Mouse (Mus musculus): Measurements from ENCODE around the gene Gramd4. TPM values are rescaled to one million over a fixed set of nuclear protein-coding genes. Genes with fewer than 3 reads are reported as not detected.

Gramd4 gene
- polyA plus RNA-seq, 1 experiment = 36.0 TPM

DNA sequence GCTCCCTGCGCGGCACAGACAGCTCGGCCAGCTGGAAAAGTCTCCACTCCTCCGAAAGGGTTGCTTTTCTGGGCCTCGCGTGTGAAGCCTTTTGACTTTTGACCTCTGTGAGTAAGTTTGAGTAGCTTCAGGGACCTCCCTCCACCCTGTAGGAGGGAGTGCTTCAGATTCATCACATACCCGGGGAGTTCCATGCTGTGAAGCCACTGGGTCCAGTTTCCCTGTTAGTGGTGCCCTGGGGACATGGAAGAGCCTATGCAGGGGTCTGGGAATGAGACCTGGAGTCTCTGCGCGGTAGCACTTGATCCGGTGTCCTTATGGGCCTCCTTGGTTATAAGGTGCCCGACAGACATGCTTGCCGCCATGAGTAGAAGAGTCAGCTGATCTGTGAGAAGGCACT, 24.2 kb downstream of the Gramd4 start:
- no peak for DNase-seq
- 65% methylated on average over 12 of the region's 12 CpGs for WGBS
- no peak overlapping the region for H3K4me3 ChIP-seq (replicated peaks; ENCODE audit: insufficient read depth, low read depth, low read length)
- H3K27me3 ChIP-seq (ENCODE audit: control insufficient read depth, insufficient read depth, low read length) = no peaks in the 10 kb centered on the region
- no peak for TF ChIP-seq POLR2A (IDR thresholded peaks at IDR 0.05; ENCODE audit: borderline replicate concordance, insufficient read depth, low read length)
- TF ChIP-seq CTCF (IDR thresholded peaks at IDR 0.05; ENCODE audit: borderline replicate concordance, insufficient read depth, low read depth, low read length) = no peak
- H3K27ac ChIP-seq (ENCODE audit: insufficient read depth, low read length) = peak overlapping the region; percentile 78
- peaks cover 79% of the 10 kb centered on the region for H3K4me1 ChIP-seq (ENCODE audit: control insufficient read depth, insufficient read depth, low read length)

DNA sequence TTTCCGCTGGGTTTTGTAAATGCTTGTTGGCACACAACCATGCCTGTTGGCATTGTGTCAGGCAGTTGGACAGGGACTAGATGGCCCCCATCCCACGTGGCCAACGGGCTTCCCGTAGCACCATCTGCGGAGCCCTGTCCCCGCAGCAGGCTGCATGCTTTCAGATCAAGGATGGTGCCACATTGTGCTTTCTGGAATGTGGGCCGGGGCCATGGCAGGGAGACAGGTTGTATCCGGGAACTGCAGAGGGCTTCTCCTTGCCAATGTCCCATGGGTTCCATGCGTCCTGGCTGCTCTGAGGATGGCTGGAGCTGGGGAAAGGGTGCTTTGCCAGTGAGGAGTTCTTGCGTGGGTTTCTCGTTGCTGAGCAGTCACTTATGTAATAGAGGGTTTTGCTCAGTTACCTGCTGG, 25.1 kb downstream of the Gramd4 start:
- Histone ChIP-seq H3K27me3 (ENCODE audit: control insufficient read depth, insufficient read depth, low read length) (no peaks in the 10 kb centered on the region), H3K27ac (ENCODE audit: insufficient read depth, low read length) (peak overlapping the region; percentile 78), H3K4me1 (ENCODE audit: control insufficient read depth, insufficient read depth, low read length) (peaks cover 85% of the 10 kb centered on the region), H3K4me3 (replicated peaks; ENCODE audit: insufficient read depth, low read depth, low read length) (no peak overlapping the region)
- WGBS = 5% methylated on average over 11 of the region's 11 CpGs
- TF ChIP-seq CTCF (IDR thresholded peaks at IDR 0.05; ENCODE audit: borderline replicate concordance, insufficient read depth, low read depth, low read length) (no peak), POLR2A (IDR thresholded peaks at IDR 0.05; ENCODE audit: borderline replicate concordance, insufficient read depth, low read length) (no peak)
- peak; percentile 89 to 91 for DNase-seq

DNA sequence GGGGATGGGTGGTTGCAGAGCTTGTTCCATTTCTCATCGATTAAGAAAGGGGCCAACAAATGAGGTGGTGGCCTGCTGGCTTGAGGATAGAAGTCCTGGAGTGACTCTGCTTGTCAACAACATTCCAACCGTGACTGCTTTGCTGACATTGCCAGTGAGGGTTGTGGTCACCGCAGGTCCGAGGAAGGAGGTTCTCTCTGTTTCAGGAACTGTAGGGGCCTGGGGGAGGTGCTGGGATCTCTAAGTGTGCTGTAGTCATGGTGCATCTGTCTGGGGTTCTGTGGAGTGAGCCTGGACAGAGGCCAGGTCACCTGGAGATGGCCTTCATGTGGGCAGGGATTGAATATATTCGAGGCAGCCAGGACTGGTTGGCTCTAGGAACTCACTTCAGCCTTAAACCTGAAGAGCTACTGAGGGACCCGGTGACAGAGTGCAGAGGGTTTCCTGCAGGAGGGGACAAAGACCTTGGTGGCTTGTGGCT, 25.8 kb downstream of the Gramd4 start:
- H3K27me3 ChIP-seq (ENCODE audit: control insufficient read depth, insufficient read depth, low read length) = no peaks in the 10 kb centered on the region
- peak; percentile 57 to 59 for DNase-seq
- H3K4me3 ChIP-seq (replicated peaks; ENCODE audit: insufficient read depth, low read depth, low read length) = no peak overlapping the region
- 7% methylated on average over 6 of the region's 6 CpGs for WGBS
- peaks cover 85% of the 10 kb centered on the region for H3K4me1 ChIP-seq (ENCODE audit: control insufficient read depth, insufficient read depth, low read length)
- peak overlapping the region; percentile 78 for H3K27ac ChIP-seq (ENCODE audit: insufficient read depth, low read length)
- no peak for TF ChIP-seq POLR2A (IDR thresholded peaks at IDR 0.05; ENCODE audit: borderline replicate concordance, insufficient read depth, low read length)
- TF ChIP-seq CTCF (IDR thresholded peaks at IDR 0.05; ENCODE audit: borderline replicate concordance, insufficient read depth, low read depth, low read length) = no peak

DNA sequence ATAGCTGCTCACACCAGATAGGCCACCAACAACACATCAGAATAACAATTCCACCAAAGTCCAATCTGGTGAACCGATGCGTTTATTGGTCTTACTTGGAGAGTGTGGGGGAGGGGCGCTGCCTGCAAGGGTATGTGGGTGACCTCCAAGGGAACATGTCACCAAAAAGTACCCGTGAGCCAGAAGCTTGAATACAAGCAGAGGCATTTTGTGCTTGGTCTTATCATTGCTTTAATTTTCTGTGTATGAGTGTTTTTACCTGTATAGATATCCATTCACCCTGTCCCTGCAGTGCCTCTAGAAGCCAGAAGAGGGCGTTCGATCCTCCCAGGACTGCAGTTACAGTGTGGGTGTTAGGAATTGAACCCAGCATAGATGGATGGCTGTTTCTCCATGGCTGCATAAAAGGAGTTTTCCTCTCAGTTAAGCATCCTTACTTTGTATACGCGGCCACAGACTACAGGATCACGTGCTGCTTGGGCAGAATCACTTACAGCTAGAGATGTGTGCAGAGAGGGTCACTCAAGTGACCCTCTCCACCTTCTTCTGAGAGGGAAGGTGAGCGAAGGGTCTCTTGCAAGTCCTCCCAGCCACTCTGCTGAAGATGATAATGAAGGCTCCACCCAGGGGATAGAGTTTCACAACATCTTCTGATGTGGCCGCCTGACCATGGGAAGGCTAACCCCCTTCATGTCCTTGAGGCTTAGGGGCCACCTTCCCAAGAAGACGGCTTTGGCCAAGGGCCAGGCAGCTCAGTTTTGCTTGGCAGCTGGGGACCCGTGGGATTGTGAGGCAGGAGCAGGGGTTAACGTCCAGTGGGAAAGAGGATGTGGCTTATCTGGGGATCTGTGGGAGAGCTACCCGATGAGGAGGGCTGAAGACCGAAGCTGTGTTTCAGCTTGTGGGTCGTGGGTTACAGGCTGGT, 28.1 kb downstream of the Gramd4 start:
- Histone ChIP-seq H3K27ac (ENCODE audit: insufficient read depth, low read length) (peak overlapping the region; percentile 40), H3K4me1 (ENCODE audit: control insufficient read depth, insufficient read depth, low read length) (peaks cover 88% of the 10 kb centered on the region), H3K4me3 (replicated peaks; ENCODE audit: insufficient read depth, low read depth, low read length) (no peak overlapping the region), H3K27me3 (ENCODE audit: control insufficient read depth, insufficient read depth, low read length) (no peaks in the 10 kb centered on the region)
- TF ChIP-seq CTCF (IDR thresholded peaks at IDR 0.05; ENCODE audit: borderline replicate concordance, insufficient read depth, low read depth, low read length) (peak; percentile 59), POLR2A (IDR thresholded peaks at IDR 0.05; ENCODE audit: borderline replicate concordance, insufficient read depth, low read length) (no peak)
- no peak for DNase-seq
- WGBS = 48% methylated on average over 17 of the region's 17 CpGs

DNA sequence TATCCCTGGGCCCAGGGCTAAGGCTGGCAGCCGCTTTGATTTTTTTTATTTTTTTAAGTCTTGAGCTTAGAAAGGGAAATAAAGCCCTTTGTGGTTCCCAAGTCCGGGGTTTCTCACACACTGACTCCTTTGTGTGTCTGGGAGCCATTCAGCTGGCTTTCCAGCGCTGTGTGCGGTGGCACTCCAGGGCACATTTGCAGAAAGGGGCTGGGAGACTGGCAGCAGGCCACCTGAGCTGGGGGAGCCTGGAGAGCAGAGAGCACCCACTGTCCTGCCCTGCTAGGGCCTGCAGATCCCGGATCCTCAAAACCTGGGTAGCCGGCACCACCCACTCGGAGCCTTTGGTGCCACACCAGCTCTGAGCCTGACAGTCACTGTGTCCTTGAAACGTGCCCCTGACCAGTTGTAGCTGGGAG, 28.8 kb downstream of the Gramd4 start:
- H3K27me3 ChIP-seq (ENCODE audit: control insufficient read depth, insufficient read depth, low read length) = no peaks in the 10 kb centered on the region
- no peak overlapping the region for H3K4me3 ChIP-seq (replicated peaks; ENCODE audit: insufficient read depth, low read depth, low read length)
- peak; percentile 52 to 57 for DNase-seq
- H3K4me1 ChIP-seq (ENCODE audit: control insufficient read depth, insufficient read depth, low read length) = peaks cover 93% of the 10 kb centered on the region
- TF ChIP-seq CTCF (IDR thresholded peaks at IDR 0.05; ENCODE audit: borderline replicate concordance, insufficient read depth, low read depth, low read length) (no peak), POLR2A (IDR thresholded peaks at IDR 0.05; ENCODE audit: borderline replicate concordance, insufficient read depth, low read length) (no peak)
- WGBS = 47% methylated on average over 8 of the region's 8 CpGs
- no peak overlapping the region for H3K27ac ChIP-seq (ENCODE audit: insufficient read depth, low read length)

DNA sequence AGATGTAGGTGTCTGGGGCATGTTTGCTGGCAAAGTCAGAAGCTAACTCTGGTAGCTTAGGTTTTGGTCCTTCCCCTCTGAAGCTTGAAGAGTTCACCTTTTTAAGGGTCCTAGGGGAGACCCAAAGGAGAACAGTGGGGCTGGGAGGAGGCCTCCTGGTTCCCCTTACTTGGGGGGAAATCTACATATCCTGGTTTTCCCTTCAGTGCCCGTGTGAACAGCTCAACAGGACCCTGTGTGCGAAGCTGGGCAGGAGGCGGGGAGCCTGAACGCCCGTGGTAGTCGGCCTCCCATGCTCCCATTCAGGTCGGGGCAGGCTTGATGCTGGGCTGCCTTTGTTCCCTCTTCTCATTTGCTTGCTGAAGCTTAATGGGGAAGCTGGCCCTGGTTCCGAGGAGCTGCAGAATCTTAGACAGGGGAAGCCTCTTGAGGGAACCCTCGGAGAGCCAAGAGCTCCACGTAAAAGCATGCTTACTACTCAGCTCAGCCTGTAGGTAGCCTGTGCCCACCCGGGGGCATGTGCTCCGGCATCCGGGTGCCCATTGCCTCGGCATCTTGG, 30.2 kb downstream of the Gramd4 start:
- TF ChIP-seq POLR2A (IDR thresholded peaks at IDR 0.05; ENCODE audit: borderline replicate concordance, insufficient read depth, low read length) (no peak), CTCF (IDR thresholded peaks at IDR 0.05; ENCODE audit: borderline replicate concordance, insufficient read depth, low read depth, low read length) (no peak)
- no peak for DNase-seq
- peaks cover 92% of the 10 kb centered on the region for H3K4me1 ChIP-seq (ENCODE audit: control insufficient read depth, insufficient read depth, low read length)
- no peak overlapping the region for H3K4me3 ChIP-seq (replicated peaks; ENCODE audit: insufficient read depth, low read depth, low read length)
- 21% methylated on average over 14 of the region's 14 CpGs for WGBS
- H3K27ac ChIP-seq (ENCODE audit: insufficient read depth, low read length) = no peak overlapping the region; the same call in 1 of the 2 replicates
- H3K27me3 ChIP-seq (ENCODE audit: control insufficient read depth, insufficient read depth, low read length) = no peaks in the 10 kb centered on the region

DNA sequence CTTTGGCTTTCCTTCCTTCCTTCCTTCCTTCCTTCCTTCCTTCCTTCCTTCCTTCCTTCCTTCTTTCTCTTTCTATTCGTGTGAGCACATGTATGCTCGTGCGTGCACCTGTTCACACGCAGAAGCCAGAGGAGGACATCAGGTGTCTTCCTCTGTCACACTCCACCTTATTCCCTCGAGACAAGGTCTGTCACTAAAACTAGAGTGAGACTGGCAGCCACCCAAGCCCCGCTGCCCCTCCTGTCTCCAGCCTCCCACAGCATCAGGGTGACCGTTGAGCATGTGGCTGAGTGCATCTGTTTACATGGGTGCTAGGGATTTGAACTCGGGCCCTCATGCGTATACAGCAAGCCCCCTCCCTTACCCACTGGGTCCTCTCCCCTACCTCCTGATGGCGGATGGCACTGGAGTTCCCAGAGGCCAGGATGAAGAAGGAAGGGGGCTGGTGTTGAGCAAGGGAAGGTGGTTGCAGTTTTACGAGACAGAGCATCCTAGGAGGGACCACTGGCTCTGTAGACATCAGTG, 30.8 kb downstream of the Gramd4 start:
- H3K27ac ChIP-seq (ENCODE audit: insufficient read depth, low read length) = no peak overlapping the region
- peaks cover 86% of the 10 kb centered on the region for H3K4me1 ChIP-seq (ENCODE audit: control insufficient read depth, insufficient read depth, low read length)
- no peaks in the 10 kb centered on the region for H3K27me3 ChIP-seq (ENCODE audit: control insufficient read depth, insufficient read depth, low read length)
- 53% methylated on average over 11 of the region's 11 CpGs for WGBS
- no peak overlapping the region for H3K4me3 ChIP-seq (replicated peaks; ENCODE audit: insufficient read depth, low read depth, low read length)
- TF ChIP-seq POLR2A (IDR thresholded peaks at IDR 0.05; ENCODE audit: borderline replicate concordance, insufficient read depth, low read length) (no peak), CTCF (IDR thresholded peaks at IDR 0.05; ENCODE audit: borderline replicate concordance, insufficient read depth, low read depth, low read length) (no peak)
- no peak for DNase-seq

Data from cerebellum, adult 2 months (tissue).